Mouse (Mus musculus): ENCODE data around the gene Cxcr1. TPM values are rescaled to one million over a fixed set of nuclear protein-coding genes. Genes with fewer than 3 reads are reported as not detected.

Gene Cxcr1
- polyA plus RNA-seq, 1 experiment from 2014 or later, result not detected

- Histone ChIP-seq H3K27ac (no peak overlapping the region), H3K4me2 (replicated peaks) (no peak overlapping the region), H3K4me1 (replicated peaks) (no peaks in the 10 kb centered on the region), H3K4me3 (replicated peaks) (no peak overlapping the region), H3K9ac (no peak overlapping the region), H3K9me3 (no peaks in the 10 kb centered on the region), H3K27me3 (replicated peaks) (no peaks in the 10 kb centered on the region), H3K36me3 (no peaks in the 10 kb centered on the region)
- 88% methylated on average over 7 of the region's 7 CpGs for WGBS
- ATAC-seq, result no peak
Observed at GRCm38 (mm10) chr1:74219922-74220321, 25.5 kb upstream of the Cxcr1 start.

- 84% methylated on average over 8 of the region's 8 CpGs for WGBS
- Histone ChIP-seq H3K27ac (no peak overlapping the region), H3K27me3 (replicated peaks) (no peaks in the 10 kb centered on the region), H3K4me3 (replicated peaks) (no peak overlapping the region), H3K36me3 (no peaks in the 10 kb centered on the region), H3K4me2 (replicated peaks) (no peak overlapping the region), H3K9me3 (no peaks in the 10 kb centered on the region), H3K4me1 (replicated peaks) (no peaks in the 10 kb centered on the region), H3K9ac (no peak overlapping the region)
- no peak for ATAC-seq
Observed at GRCm38 (mm10) chr1:74208941-74209340, 14.5 kb upstream of the Cxcr1 start.

- H3K4me1 ChIP-seq (replicated peaks), result no peaks in the 10 kb centered on the region
- H3K27me3 ChIP-seq (replicated peaks), result no peaks in the 10 kb centered on the region
- 48% methylated on average over 9 of the region's 9 CpGs for WGBS
- H3K4me3 ChIP-seq (replicated peaks), result no peak overlapping the region
- no peak for ATAC-seq
- no peak overlapping the region for H3K4me2 ChIP-seq (replicated peaks)
- no peak overlapping the region for H3K27ac ChIP-seq
- H3K36me3 ChIP-seq, result no peaks in the 10 kb centered on the region
- H3K9ac ChIP-seq, result no peak overlapping the region
- H3K9me3 ChIP-seq, result no peaks in the 10 kb centered on the region
Observed at GRCm38 (mm10) chr1:74207906-74208305, 13.5 kb upstream of the Cxcr1 start.

GRCm38 (mm10) chr1:74206642-74207041 is 12.2 kb upstream of the Cxcr1 start:
- Histone ChIP-seq H3K9me3 (no peaks in the 10 kb centered on the region), H3K27me3 (replicated peaks) (no peaks in the 10 kb centered on the region), H3K9ac (no peak overlapping the region), H3K4me1 (replicated peaks) (no peaks in the 10 kb centered on the region), H3K27ac (no peak overlapping the region), H3K4me3 (replicated peaks) (no peak overlapping the region), H3K36me3 (no peaks in the 10 kb centered on the region), H3K4me2 (replicated peaks) (no peak overlapping the region)
- no peak for ATAC-seq
- 76% methylated on average over 8 of the region's 8 CpGs for WGBS

GRCm38 (mm10) chr1:74205881-74206280 is 11.4 kb upstream of the Cxcr1 start:
- no peak overlapping the region for H3K4me3 ChIP-seq (replicated peaks)
- no peak overlapping the region for H3K4me2 ChIP-seq (replicated peaks)
- no peak overlapping the region for H3K9ac ChIP-seq
- H3K27me3 ChIP-seq (replicated peaks), result no peaks in the 10 kb centered on the region
- H3K4me1 ChIP-seq (replicated peaks), result no peaks in the 10 kb centered on the region
- 54% methylated on average over 7 of the region's 7 CpGs for WGBS
- H3K9me3 ChIP-seq, result no peaks in the 10 kb centered on the region
- no peaks in the 10 kb centered on the region for H3K36me3 ChIP-seq
- H3K27ac ChIP-seq, result no peak overlapping the region
- ATAC-seq, result no peak; the same call in 1 of the 2 replicates

- H3K9me3 ChIP-seq, result no peaks in the 10 kb centered on the region
Observed at GRCm38 (mm10) chr1:74203457-74203856, 9.0 kb upstream of the Cxcr1 start.

GRCm38 (mm10) chr1:74201048-74201844 is 6.8 kb upstream of the Cxcr1 start:
- WGBS, result 77% methylated on average over 7 of the region's 7 CpGs
- no peak for ATAC-seq
- H3K27me3 ChIP-seq (replicated peaks), result no peaks in the 10 kb centered on the region
- no peak overlapping the region for H3K27ac ChIP-seq
- no peaks in the 10 kb centered on the region for H3K36me3 ChIP-seq
- H3K9me3 ChIP-seq, result no peaks in the 10 kb centered on the region
- no peak overlapping the region for H3K4me2 ChIP-seq (replicated peaks)
- H3K4me3 ChIP-seq (replicated peaks), result no peak overlapping the region
- H3K9ac ChIP-seq, result no peak overlapping the region
- H3K4me1 ChIP-seq (replicated peaks), result peaks cover 5% of the 10 kb centered on the region; the same call in 1 of the 2 replicates

More at GRCm38 (mm10) chr1:74203457-74203856, 9.0 kb upstream of the Cxcr1 start:
- no peaks in the 10 kb centered on the region for H3K27me3 ChIP-seq (replicated peaks)
- no peak for ATAC-seq
- no peak overlapping the region for H3K27ac ChIP-seq
- no peak overlapping the region for H3K4me2 ChIP-seq (replicated peaks)
- WGBS, result 60% methylated on average over 5 of the region's 5 CpGs
- H3K36me3 ChIP-seq, result no peaks in the 10 kb centered on the region
- no peak overlapping the region for H3K4me3 ChIP-seq (replicated peaks)
- H3K4me1 ChIP-seq (replicated peaks), result peaks cover 5% of the 10 kb centered on the region; the same call in 1 of the 2 replicates
- no peak overlapping the region for H3K9ac ChIP-seq

GRCm38 (mm10) chr1:74199046-74199445 is 4.6 kb upstream of the Cxcr1 start:
- Histone ChIP-seq H3K4me3 (replicated peaks) (no peak overlapping the region), H3K4me2 (replicated peaks) (no peak overlapping the region), H3K27ac (0 out of 2 replicates have a peak overlapping the region, but pooled peaks have one; percentile 10), H3K27me3 (replicated peaks) (no peaks in the 10 kb centered on the region), H3K4me1 (replicated peaks) (peaks cover 5% of the 10 kb centered on the region; the same call in 1 of the 2 replicates), H3K36me3 (no peaks in the 10 kb centered on the region), H3K9me3 (no peaks in the 10 kb centered on the region), H3K9ac (no peak overlapping the region)
- 61% methylated on average over 8 of the region's 8 CpGs for WGBS
- peak; percentile 29 for ATAC-seq

GRCm38 (mm10) chr1:74197726-74198470 is 3.5 kb upstream of the Cxcr1 start:
- Histone ChIP-seq H3K27me3 (replicated peaks) (no peaks in the 10 kb centered on the region), H3K4me3 (replicated peaks) (no peak overlapping the region), H3K27ac (no peak overlapping the region), H3K9ac (no peak overlapping the region), H3K4me1 (replicated peaks) (peaks cover 5% of the 10 kb centered on the region; the same call in 1 of the 2 replicates), H3K9me3 (no peaks in the 10 kb centered on the region), H3K4me2 (replicated peaks) (no peak overlapping the region), H3K36me3 (no peaks in the 10 kb centered on the region)
- 80% methylated on average over 12 of the region's 12 CpGs for WGBS
- no peak for ATAC-seq

- peaks cover 5% of the 10 kb centered on the region; the same call in 1 of the 2 replicates for H3K4me1 ChIP-seq (replicated peaks)
- WGBS, result 67% methylated on average over 17 of the region's 17 CpGs
- H3K4me2 ChIP-seq (replicated peaks), result no peak overlapping the region
- no peak overlapping the region for H3K9ac ChIP-seq
- peak overlapping the region; percentile 46 for H3K27ac ChIP-seq
- H3K4me3 ChIP-seq (replicated peaks), result no peak overlapping the region
- ATAC-seq, result peak; percentile 82
- no peaks in the 10 kb centered on the region for H3K27me3 ChIP-seq (replicated peaks)
- no peaks in the 10 kb centered on the region for H3K36me3 ChIP-seq
- no peaks in the 10 kb centered on the region for H3K9me3 ChIP-seq
Observed at GRCm38 (mm10) chr1:74196621-74197419, 2.4 kb upstream of the Cxcr1 start.

GRCm38 (mm10) chr1:74195961-74196360 is 1.5 kb upstream of the Cxcr1 start:
- Histone ChIP-seq H3K4me2 (replicated peaks) (no peak overlapping the region), H3K27me3 (replicated peaks) (no peaks in the 10 kb centered on the region), H3K4me1 (replicated peaks) (peaks cover 5% of the 10 kb centered on the region; the same call in 1 of the 2 replicates), H3K4me3 (replicated peaks) (no peak overlapping the region), H3K9ac (no peak overlapping the region), H3K36me3 (no peaks in the 10 kb centered on the region), H3K27ac (no peak overlapping the region), H3K9me3 (no peaks in the 10 kb centered on the region)
- no peak for ATAC-seq
- 49% methylated on average over 7 of the region's 7 CpGs for WGBS

GRCm38 (mm10) chr1:74192711-74193110 is 1.7 kb downstream of the Cxcr1 start:
- ATAC-seq, result no peak
- H3K36me3 ChIP-seq, result no peaks in the 10 kb centered on the region
- no peak overlapping the region for H3K9ac ChIP-seq
- no peaks in the 10 kb centered on the region for H3K4me1 ChIP-seq (replicated peaks)
- no peak overlapping the region for H3K4me3 ChIP-seq (replicated peaks)
- no peaks in the 10 kb centered on the region for H3K9me3 ChIP-seq
- no peaks in the 10 kb centered on the region for H3K27me3 ChIP-seq (replicated peaks)
- WGBS, result 75% methylated on average over 2 of the region's 2 CpGs
- no peak overlapping the region for H3K27ac ChIP-seq
- H3K4me2 ChIP-seq (replicated peaks), result no peak overlapping the region
